In the genomic region with DNA sequence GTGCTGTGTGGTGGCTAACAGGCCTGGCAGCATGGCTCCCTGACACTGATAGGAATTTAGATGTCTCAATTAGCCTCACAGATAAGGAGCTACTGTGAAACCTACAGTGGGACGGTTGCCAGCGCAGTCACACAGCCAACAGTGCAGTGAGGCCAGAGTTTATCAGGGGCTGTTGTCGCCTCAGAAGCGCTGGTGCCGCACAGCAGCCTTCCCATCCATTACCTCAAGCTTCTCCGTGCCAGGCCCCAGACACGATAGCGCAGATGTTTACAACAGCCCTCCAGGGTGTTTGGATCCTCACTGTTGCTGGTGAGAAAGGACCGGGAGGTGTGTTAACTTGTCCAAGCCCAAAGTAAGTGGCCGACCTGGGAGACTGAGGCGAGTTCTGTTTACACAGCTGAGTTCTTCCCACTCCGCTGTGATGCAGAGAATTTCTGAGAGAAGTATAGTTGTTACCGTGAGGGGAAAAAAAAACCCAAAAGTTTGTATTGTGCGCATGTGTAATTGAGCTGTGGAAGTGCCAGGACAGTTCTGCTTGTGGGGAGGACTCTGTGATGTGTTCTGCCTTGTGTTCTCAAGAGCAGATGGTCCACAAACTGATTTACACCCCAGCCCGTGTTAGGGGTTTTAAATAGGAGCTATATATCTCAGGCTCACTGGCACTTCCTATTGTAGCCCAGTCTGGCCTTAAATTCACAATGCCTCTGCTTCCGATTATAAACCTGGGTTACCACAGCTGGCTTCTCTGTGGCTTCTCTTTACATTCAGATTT, we compare ENCODE assay signal across 9 mouse cellular contexts. TPM values are rescaled to one million over a fixed set of nuclear protein-coding genes. Genes with fewer than 3 reads are reported as not detected.
DNase-seq lines count a peak whose midpoint lies in the region; ATAC-seq and TF ChIP-seq lines count a peak whose summit lies in the region.
"Had no signal": no experiment of that assay in that cellular context is flagged by ENCODE, and none has a peak within 500 bp of the region (broad histone marks: within the 10 kb centered on the region; RNA-seq: fewer than 3 reads in every experiment).

No protein-coding gene starts in this region.

- H3K9me3 ChIP-seq in stomach, postnatal 0 days (ENCODE audit: control insufficient read depth, low read length): no peaks in the 10 kb centered on the region
- H3K9me3 ChIP-seq: forebrain, embryonic 15.5 days had no signal

- no peak for ATAC-seq in stomach, postnatal 0 days (ENCODE audit: low FRiP score, low TSS enrichment)
- ATAC-seq: forebrain, embryonic 15.5 days had no signal

- no peak overlapping the region for H3K4me2 ChIP-seq in stomach, postnatal 0 days (replicated peaks; ENCODE audit: low read depth)
- H3K4me2 ChIP-seq: forebrain, embryonic 15.5 days had no signal

- no peak for TF ChIP-seq CTCF in stomach, postnatal 0 days (IDR thresholded peaks at IDR 0.05; ENCODE audit: low read depth)

- WGBS in stomach, postnatal 0 days: 37% methylated on average over 16 of the region's 16 CpGs

- H3K36me3 ChIP-seq in stomach, postnatal 0 days (ENCODE audit: control insufficient read depth, insufficient read depth, low read length): peaks cover 5% of the 10 kb centered on the region

- no peak overlapping the region for H3K4me3 ChIP-seq in stomach, postnatal 0 days (ENCODE audit: low read depth, low read length)
- H3K4me3 ChIP-seq: forebrain, embryonic 15.5 days had no signal

- H3K27ac ChIP-seq in stomach, postnatal 0 days (replicated peaks): no peak overlapping the region
- H3K27ac ChIP-seq: forebrain, embryonic 15.5 days had no signal

- H3K9ac ChIP-seq in stomach, postnatal 0 days (ENCODE audit: low read length): no peak overlapping the region
- H3K9ac ChIP-seq: forebrain, embryonic 15.5 days had no signal

- no peaks in the 10 kb centered on the region for H3K27me3 ChIP-seq in stomach, postnatal 0 days (ENCODE audit: control insufficient read depth, insufficient read depth, low read length)
- H3K27me3 ChIP-seq: forebrain, embryonic 15.5 days had no signal

- no peak for TF ChIP-seq EP300 in stomach, postnatal 0 days (optimal IDR thresholded peaks at IDR 0.05)

- H3K4me1 ChIP-seq in stomach, postnatal 0 days (replicated peaks; ENCODE audit: control insufficient read depth, insufficient read depth): no peaks in the 10 kb centered on the region
- H3K4me1 ChIP-seq: forebrain, embryonic 15.5 days had no signal

- peak; percentile 30 for DNase-seq in adrenal gland, postnatal 10 days
- DNase-seq in adrenal gland, adult 8-10 months: no peak
- peak; percentile 29 to 36 for DNase-seq in right cerebral cortex, postnatal 10 days (ENCODE audit: low spot score in 2 of 2)
- no peak for DNase-seq in right cerebral cortex, adult 2 months (ENCODE audit: low spot score in 2 of 2)
- peak; percentile 28 to 38 for DNase-seq in layer of hippocampus, adult 8-10 months (ENCODE audit: low spot score in 2 of 2)
- DNase-seq in stomach, postnatal 0 days (ENCODE audit: low spot score): peak; percentile 29
- no peak for DNase-seq in c-Kit-positive CD71-positive TER-119-positive erythroid progenitor cells, embryonic 14.5 days (ENCODE audit: low spot score)
- DNase-seq in urinary bladder, adult 2 months (ENCODE audit: low spot score): no peak

RNA-seq across cellular contexts. Expression of a gene that starts 23.7 kb away (rescaled TPM):
- total RNA-seq in adrenal gland, postnatal 10 days (2021): 10 to 100 TPM; 83.4 to 87.7 TPM
- 10 to 100 TPM; 57.2 to 70.8 (median 62.5) TPM for total RNA-seq in adrenal gland, adult 8-10 months (2022)
- total RNA-seq in layer of hippocampus, adult 8-10 months (2022): 10 to 100 TPM; 16.5 to 23.1 (median 18.1) TPM
- polyA plus RNA-seq in stomach, postnatal 0 days (2015; fragmentation: Nextera tagmentation; extraction: Ambion mirVana): 11.1 and 14.3 TPM in 2 replicates
- polyA plus RNA-seq in urinary bladder, adult 2 months (2012; rRNA removed): 21.2 and 22.7 TPM in 2 replicates

RNA-seq across cellular contexts. Expression of a gene that starts 26.2 kb away (rescaled TPM):
- total RNA-seq in adrenal gland, postnatal 10 days (2021): 10 to 100 TPM in 1 of 2 experiments, 1 to 10 TPM in 1; 6.7 to 12.3 TPM
- 1 to 10 TPM; 1.1 to 4.8 (median 1.5) TPM for total RNA-seq in adrenal gland, adult 8-10 months (2022)
- total RNA-seq in layer of hippocampus, adult 8-10 months (2022): under 1 TPM in 3 of 4 experiments, not detected in 1; 0.17 to 0.45 (median 0.31) TPM
- polyA plus RNA-seq in stomach, postnatal 0 days (2015; fragmentation: Nextera tagmentation; extraction: Ambion mirVana): 2.6 and 2.7 TPM in 2 replicates
- polyA plus RNA-seq in urinary bladder, adult 2 months (2012; rRNA removed): 0.32 and 0.50 TPM in 2 replicates

RNA-seq across cellular contexts. Expression of a gene that starts 28.6 kb away (rescaled TPM):
- total RNA-seq in adrenal gland, postnatal 10 days (2021): 10 to 100 TPM; 35.4 to 37.2 TPM
- total RNA-seq in adrenal gland, adult 8-10 months (2022): 10 to 100 TPM; 34.5 to 45.1 (median 36.8) TPM
- 10 to 100 TPM; 55.3 to 62.4 (median 60.2) TPM for total RNA-seq in layer of hippocampus, adult 8-10 months (2022)
- 42.9 and 44.0 TPM in 2 replicates for polyA plus RNA-seq in stomach, postnatal 0 days (2015; fragmentation: Nextera tagmentation; extraction: Ambion mirVana)
- 40.4 and 42.2 TPM in 2 replicates for polyA plus RNA-seq in urinary bladder, adult 2 months (2012; rRNA removed)

RNA-seq across cellular contexts. Expression of a gene that starts 58.2 kb away (rescaled TPM):
- 1 to 10 TPM; 4.5 to 6.6 TPM for total RNA-seq in adrenal gland, postnatal 10 days (2021)
- 1 to 10 TPM; 2.4 to 3.4 (median 3.0) TPM for total RNA-seq in adrenal gland, adult 8-10 months (2022)
- 1 to 10 TPM; 5.9 to 8.6 (median 7.9) TPM for total RNA-seq in layer of hippocampus, adult 8-10 months (2022)
- polyA plus RNA-seq in stomach, postnatal 0 days (2015; fragmentation: Nextera tagmentation; extraction: Ambion mirVana): 5.0 TPM in 2 replicates
- polyA plus RNA-seq in urinary bladder, adult 2 months (2012; rRNA removed): 3.2 and 3.9 TPM in 2 replicates

Comparison
In these comparisons a context has a peak if more than half of its experiments do, and no peak if none do; other contexts are left out.
1. DNase-seq: peak in adrenal gland, postnatal 10 days (single experiment), right cerebral cortex, postnatal 10 days (2 of 2), layer of hippocampus, adult 8-10 months (2 of 2) and stomach, postnatal 0 days (single experiment); none in adrenal gland, adult 8-10 months (single experiment), right cerebral cortex, adult 2 months (0 of 2), c-Kit-positive CD71-positive TER-119-positive erythroid progenitor cells, embryonic 14.5 days (single experiment) and urinary bladder, adult 2 months (single experiment).